Mouse (Mus musculus): ENCODE measurements around the gene Cct7. TPM values are rescaled to one million over a fixed set of nuclear protein-coding genes. Genes with fewer than 3 reads are reported as not detected.

Gene Cct7
- polyA plus RNA-seq, 1 experiment: 207 TPM

DNA sequence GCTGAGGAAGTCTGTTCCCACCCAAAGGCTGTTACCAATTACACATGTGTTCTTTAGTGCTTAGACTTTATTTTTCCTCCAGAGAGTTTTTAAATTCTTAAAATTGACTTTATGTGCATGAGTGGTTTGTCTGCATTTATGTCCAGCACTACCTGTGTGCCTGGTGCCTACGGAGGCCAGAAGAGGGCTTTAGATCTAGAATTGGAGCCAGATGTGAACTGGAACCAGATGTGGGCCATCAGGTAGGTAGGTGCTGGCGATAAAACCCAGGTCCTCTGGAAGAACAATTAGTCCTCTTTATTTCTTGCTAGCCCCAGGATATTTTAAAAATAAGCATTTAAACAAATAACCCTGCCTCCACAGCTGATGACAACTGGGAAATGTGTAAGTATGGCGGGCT lies 40.3 kb downstream of the Cct7 start:
- H3K4me3 ChIP-seq (replicated peaks; ENCODE audit: insufficient read depth, low read depth, low read length): no peak overlapping the region
- no peak overlapping the region for H3K27ac ChIP-seq (ENCODE audit: insufficient read depth, low read length)
- 97% methylated on average over 3 of the region's 3 CpGs for WGBS
- no peaks in the 10 kb centered on the region; the same call in 1 of the 2 replicates for H3K4me1 ChIP-seq (ENCODE audit: control insufficient read depth, insufficient read depth, low read length)
- no peak for DNase-seq
- TF ChIP-seq POLR2A (IDR thresholded peaks at IDR 0.05; ENCODE audit: borderline replicate concordance, insufficient read depth, low read length) (no peak), CTCF (IDR thresholded peaks at IDR 0.05; ENCODE audit: borderline replicate concordance, insufficient read depth, low read depth, low read length) (no peak)
- no peaks in the 10 kb centered on the region for H3K27me3 ChIP-seq (ENCODE audit: control insufficient read depth, insufficient read depth, low read length)

DNA sequence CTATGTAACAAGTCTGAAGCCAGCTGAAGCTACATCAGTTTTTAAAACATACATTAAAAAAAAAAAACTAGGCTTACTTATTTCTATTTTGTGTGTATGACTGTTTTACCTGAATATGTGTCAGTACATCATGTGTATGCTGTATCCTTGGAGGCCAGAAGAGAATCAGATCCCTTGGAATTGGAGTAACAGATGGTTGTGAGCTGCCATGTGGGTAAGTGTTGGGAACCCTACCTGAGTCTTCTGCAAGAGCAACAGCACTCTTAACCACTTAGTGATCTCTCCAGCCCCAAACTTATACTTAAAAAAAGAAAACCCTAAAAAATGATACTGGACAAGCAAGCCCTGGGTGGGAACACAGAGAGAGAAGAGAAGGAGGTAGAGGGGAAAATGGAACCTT lies 45.7 kb downstream of the Cct7 start:
- TF ChIP-seq CTCF (IDR thresholded peaks at IDR 0.05; ENCODE audit: borderline replicate concordance, insufficient read depth, low read depth, low read length) (no peak), POLR2A (IDR thresholded peaks at IDR 0.05; ENCODE audit: borderline replicate concordance, insufficient read depth, low read length) (no peak)
- peak in 1 of 2 experiments; percentile 51 for DNase-seq
- Histone ChIP-seq H3K4me3 (replicated peaks; ENCODE audit: insufficient read depth, low read depth, low read length) (no peak overlapping the region), H3K27me3 (ENCODE audit: control insufficient read depth, insufficient read depth, low read length) (no peaks in the 10 kb centered on the region), H3K27ac (ENCODE audit: insufficient read depth, low read length) (no peak overlapping the region), H3K4me1 (ENCODE audit: control insufficient read depth, insufficient read depth, low read length) (peaks cover 10% of the 10 kb centered on the region; the same call in 1 of the 2 replicates)

GRCm38 (mm10) chr6:85498147-85498546 lies 46.8 kb downstream of the Cct7 start:
- DNase-seq: no peak
- Histone ChIP-seq H3K4me1 (ENCODE audit: control insufficient read depth, insufficient read depth, low read length) (peaks cover 12% of the 10 kb centered on the region; the same call in 1 of the 2 replicates), H3K27ac (ENCODE audit: insufficient read depth, low read length) (no peak overlapping the region), H3K27me3 (ENCODE audit: control insufficient read depth, insufficient read depth, low read length) (no peaks in the 10 kb centered on the region), H3K4me3 (replicated peaks; ENCODE audit: insufficient read depth, low read depth, low read length) (no peak overlapping the region)
- no peak for TF ChIP-seq CTCF (IDR thresholded peaks at IDR 0.05; ENCODE audit: borderline replicate concordance, insufficient read depth, low read depth, low read length)
- TF ChIP-seq POLR2A (IDR thresholded peaks at IDR 0.05; ENCODE audit: borderline replicate concordance, insufficient read depth, low read length): no peak
- WGBS: 83% methylated on average over 9 of the region's 9 CpGs

GRCm38 (mm10) chr6:85500416-85500815 lies 49.1 kb downstream of the Cct7 start:
- DNase-seq: peak; percentile 38 to 55
- WGBS: 6% methylated on average over 1 of the region's 1 CpGs
- TF ChIP-seq POLR2A (IDR thresholded peaks at IDR 0.05; ENCODE audit: borderline replicate concordance, insufficient read depth, low read length): no peak
- TF ChIP-seq CTCF (IDR thresholded peaks at IDR 0.05; ENCODE audit: borderline replicate concordance, insufficient read depth, low read depth, low read length): no peak
- Histone ChIP-seq H3K27me3 (ENCODE audit: control insufficient read depth, insufficient read depth, low read length) (no peaks in the 10 kb centered on the region), H3K4me1 (ENCODE audit: control insufficient read depth, insufficient read depth, low read length) (peaks cover 13% of the 10 kb centered on the region; the same call in 1 of the 2 replicates), H3K4me3 (replicated peaks; ENCODE audit: insufficient read depth, low read depth, low read length) (no peak overlapping the region), H3K27ac (ENCODE audit: insufficient read depth, low read length) (peak overlapping the region; percentile 37)

DNA sequence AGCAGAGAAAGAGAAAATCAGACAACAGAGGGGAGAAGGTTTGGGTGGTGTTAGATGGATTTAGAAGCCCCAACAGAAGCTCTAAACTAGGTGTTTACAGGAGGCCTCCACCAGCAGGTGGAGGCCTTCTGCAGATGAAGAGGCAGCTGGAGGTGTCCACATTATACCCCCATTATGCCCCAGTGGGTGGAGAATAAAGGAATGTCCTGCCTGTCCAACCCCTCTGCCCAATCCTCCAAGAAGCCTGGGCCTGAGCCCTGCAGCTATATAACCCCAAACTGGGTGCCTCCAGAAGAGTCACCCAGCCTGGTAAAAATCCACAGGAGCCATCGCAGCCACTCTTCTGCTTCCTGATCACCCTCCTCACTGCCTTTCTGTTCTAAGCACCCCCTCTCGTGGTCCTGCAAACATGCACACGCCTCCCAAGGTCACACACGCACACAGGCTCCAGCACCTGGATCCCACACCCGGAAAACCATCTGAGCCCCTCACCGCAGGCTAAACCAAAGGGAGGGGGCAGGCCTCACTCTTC lies 50.3 kb downstream of the Cct7 start:
- TF ChIP-seq POLR2A (IDR thresholded peaks at IDR 0.05; ENCODE audit: borderline replicate concordance, insufficient read depth, low read length): no peak
- TF ChIP-seq CTCF (IDR thresholded peaks at IDR 0.05; ENCODE audit: borderline replicate concordance, insufficient read depth, low read depth, low read length): peak; percentile 45; the same call in 1 of the 2 replicates
- H3K4me3 ChIP-seq (replicated peaks; ENCODE audit: insufficient read depth, low read depth, low read length): peak overlapping the region; percentile 90
- WGBS: 2% methylated on average over 6 of the region's 6 CpGs
- H3K27me3 ChIP-seq (ENCODE audit: control insufficient read depth, insufficient read depth, low read length): no peaks in the 10 kb centered on the region
- peaks cover 13% of the 10 kb centered on the region; the same call in 1 of the 2 replicates for H3K4me1 ChIP-seq (ENCODE audit: control insufficient read depth, insufficient read depth, low read length)
- H3K27ac ChIP-seq (ENCODE audit: insufficient read depth, low read length): peak overlapping the region; percentile 47
- peak; percentile 54 for DNase-seq

GRCm38 (mm10) chr6:85502103-85502910 lies 51.0 kb downstream of the Cct7 start:
- TF ChIP-seq CTCF (IDR thresholded peaks at IDR 0.05; ENCODE audit: borderline replicate concordance, insufficient read depth, low read depth, low read length): no peak
- TF ChIP-seq POLR2A (IDR thresholded peaks at IDR 0.05; ENCODE audit: borderline replicate concordance, insufficient read depth, low read length): no peak
- peak; percentile 43 to 53 for DNase-seq
- WGBS: 1% methylated on average over 29 of the region's 37 CpGs

DNA sequence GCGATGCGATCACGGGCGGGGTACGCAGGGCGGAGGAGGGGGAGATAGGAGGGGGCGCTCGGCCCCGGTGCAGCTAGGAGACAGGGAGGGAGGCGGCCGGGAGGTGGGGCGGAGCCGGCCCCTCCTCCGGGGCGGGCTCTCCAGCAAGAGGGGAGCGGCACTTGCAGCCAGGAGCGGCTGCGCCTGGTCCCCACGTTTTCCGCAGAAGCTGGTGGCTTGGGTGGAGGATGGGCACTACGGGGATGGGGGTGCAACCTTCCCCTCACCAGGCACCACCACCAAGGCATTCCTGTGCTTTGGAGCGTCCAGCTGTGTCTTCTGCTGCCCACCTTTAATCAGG lies 51.6 kb downstream of the Cct7 start, which contains the start of gene Fbxo41:
Fbxo41 (minus strand) TSS at position 84 of the 340 bp plus-strand sequence.
- no peaks in the 10 kb centered on the region for H3K27me3 ChIP-seq (ENCODE audit: control insufficient read depth, insufficient read depth, low read length)
- DNase-seq: peak; percentile 79
- peak; percentile 26; the same call in 1 of the 2 replicates for TF ChIP-seq POLR2A (IDR thresholded peaks at IDR 0.05; ENCODE audit: borderline replicate concordance, insufficient read depth, low read length)
- no peak for TF ChIP-seq CTCF (IDR thresholded peaks at IDR 0.05; ENCODE audit: borderline replicate concordance, insufficient read depth, low read depth, low read length)
- under 1% methylated on average over 17 of the region's 22 CpGs for WGBS
- peak within 1 kb of the TSS; percentile 61 for H3K27ac ChIP-seq (ENCODE audit: insufficient read depth, low read length)
- peak within 1 kb of the TSS; percentile 90 for H3K4me3 ChIP-seq (replicated peaks; ENCODE audit: insufficient read depth, low read depth, low read length)
- H3K4me1 ChIP-seq (ENCODE audit: control insufficient read depth, insufficient read depth, low read length): peaks cover 13% of the 10 kb centered on the region; the same call in 1 of the 2 replicates

More at GRCm38 (mm10) chr6:85502103-85502910, 51.0 kb downstream of the Cct7 start:
- H3K27ac ChIP-seq (ENCODE audit: insufficient read depth, low read length): peak overlapping the region; percentile 57
- H3K4me1 ChIP-seq (ENCODE audit: control insufficient read depth, insufficient read depth, low read length): peaks cover 13% of the 10 kb centered on the region; the same call in 1 of the 2 replicates
- peak overlapping the region; percentile 90 for H3K4me3 ChIP-seq (replicated peaks; ENCODE audit: insufficient read depth, low read depth, low read length)
- H3K27me3 ChIP-seq (ENCODE audit: control insufficient read depth, insufficient read depth, low read length): no peaks in the 10 kb centered on the region

All from cerebellum, adult 2 months (tissue).